Mouse (Mus musculus) hematopoietic stem cell, adult 5-6 weeks (primary cell): ENCODE measurements at regions not wholly inside any gene's neighbourhood (a gene's known extent, or its start where the extent isn't known, plus 50 kb on each side); places are given as distances from the start of the nearest gene placed in this dataset.

Experiments used
- ATAC-seq, 2 experiments: fragments of 125-278 bp in 1 of 2; replicated peaks in 1 of 2; 2 replicates each; pipeline ENCODE4 v1.8.0; 2016 to 2017; ENCODE audit warnings: inconsistent platforms in 2 of 2, mild to moderate bottlenecking in 2 of 2, moderate number of reproducible peaks in 2 of 2, low read depth in 1 of 2, moderate TSS enrichment in 1 of 2; ENCODE audit not compliant: low FRiP score in 2 of 2, poor library complexity in 2 of 2, severe bottlenecking in 2 of 2, insufficient read depth in 1 of 2, low TSS enrichment in 1 of 2

DNA sequence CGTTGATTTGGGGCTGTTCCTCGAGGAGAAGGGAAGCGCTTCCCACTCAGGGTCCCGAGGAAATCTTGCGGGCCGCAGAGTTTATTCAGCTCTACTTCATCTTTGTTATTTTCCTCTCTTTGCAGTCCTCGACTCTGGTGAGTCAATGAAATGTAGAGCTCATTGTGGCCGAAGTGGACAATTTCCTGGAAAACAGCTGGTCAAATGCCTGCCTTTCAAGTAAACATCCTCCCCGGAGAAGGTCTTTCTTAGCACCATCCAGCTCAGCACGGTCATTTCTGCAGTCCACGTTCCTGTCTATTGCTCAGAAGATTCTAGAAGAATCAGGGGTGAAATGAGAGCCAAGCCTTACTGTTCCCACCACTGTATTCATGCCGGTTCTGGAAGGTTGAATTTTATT, 133.0 kb downstream of the Bcas1 start:
- no peak for ATAC-seq

DNA sequence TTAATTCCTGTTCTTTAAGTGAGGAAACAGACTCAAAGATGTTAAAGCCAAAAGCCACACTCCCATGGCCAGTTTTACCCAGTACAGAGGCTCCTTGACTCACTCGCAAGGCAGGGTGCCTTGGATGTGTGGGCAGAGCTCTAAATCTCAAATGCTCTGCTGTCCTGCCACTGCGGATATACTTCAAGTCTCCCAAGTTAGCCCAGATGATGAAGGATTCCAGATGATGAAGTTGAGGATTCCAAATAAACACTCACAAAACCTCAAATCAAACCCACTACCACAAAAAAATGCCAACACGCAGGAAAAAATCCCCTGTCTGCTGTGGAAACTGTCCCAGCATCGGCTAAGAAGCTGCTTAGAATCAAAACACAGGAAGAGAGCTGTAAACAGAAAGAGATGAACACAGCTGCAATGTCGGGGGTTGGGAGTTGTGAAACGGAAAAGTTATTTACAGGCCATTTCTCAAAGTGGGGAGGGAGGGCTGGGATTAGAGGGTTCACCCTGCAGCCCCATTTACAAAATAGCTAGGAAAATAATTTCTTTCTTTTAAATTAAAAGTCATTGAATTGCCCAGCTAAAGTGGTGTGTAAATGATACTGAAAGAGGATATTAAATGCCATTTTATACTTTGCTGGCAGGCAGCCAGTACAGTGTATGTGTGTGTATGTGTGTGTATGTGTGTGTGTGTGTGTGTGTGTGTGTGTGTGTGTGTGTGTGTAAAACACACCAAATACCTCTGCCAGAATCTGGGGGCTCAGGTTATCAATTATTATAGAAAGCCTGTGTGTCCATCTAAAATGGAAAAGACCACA, 135.6 kb downstream of the Bcas1 start:
- peak; percentile 55 to 59; a peak in 3 of 4 replicates for ATAC-seq

DNA sequence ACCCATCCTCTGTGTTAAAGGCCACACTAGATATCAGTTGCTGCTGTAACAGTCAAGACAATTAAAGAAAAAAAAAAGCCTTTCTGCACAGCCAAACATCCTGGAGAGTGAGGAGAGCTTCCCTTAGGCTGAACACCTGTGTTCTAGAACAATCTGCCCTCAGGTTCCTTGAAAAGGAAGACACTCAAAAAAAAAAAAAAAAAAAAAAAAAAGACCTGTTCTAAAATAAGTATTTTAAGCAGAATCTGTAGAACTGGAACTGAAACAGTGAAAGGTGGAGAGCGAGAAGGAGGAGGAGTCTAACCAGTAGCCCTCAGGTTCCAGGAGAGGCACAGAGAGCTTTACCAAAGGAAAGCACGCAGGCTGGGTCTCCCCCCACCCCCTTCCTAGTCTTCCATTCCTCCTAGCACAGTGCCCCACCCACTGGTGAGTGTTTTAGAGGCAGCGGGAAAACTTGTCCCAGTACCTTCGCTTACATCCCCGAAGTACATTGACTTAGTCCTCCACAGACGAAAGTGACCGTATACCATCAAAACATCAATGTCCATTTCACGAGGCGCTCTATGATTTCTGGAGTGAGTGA, 138.2 kb downstream of the Bcas1 start:
- ATAC-seq: no peak

DNA sequence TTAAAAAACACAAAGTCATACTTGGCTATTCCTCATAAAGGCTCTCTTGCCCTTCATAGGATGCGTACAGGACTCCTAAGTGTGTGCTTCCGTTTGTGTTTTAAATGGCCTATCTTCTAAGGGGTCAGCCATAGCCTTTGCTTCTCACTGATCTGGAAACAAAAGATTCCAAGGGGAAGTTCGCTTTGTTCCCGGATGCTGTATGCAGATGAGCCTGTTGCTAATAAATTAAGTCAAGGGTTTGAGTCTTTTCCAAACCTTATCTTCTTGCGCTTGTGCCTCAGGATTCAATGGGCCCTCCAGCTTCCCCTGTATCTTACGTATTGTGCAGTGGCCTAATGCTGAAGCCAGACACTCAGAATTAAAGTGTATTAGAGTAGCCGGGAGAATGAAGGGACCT, 138.9 kb downstream of the Bcas1 start:
- no peak for ATAC-seq

DNA sequence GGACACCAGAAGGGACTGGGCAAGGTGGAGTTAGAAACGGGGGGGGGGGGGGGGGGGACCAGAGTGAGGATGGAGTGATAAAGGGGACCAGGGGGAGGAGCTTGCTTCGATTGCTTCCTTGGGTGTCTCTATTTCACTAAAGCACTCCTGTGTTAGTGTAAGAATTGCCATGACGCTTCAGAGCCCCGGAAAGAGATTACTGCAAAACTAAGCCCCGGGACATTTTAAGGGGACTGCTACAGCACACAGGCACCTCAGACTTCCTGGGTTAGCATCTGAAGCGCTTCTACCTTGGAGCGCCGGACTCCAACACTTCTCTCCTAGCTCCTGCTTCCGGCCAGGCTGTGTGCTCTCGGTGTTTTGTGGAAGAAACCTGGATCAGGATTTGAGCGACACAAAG, 139.4 kb downstream of the Bcas1 start:
- no peak for ATAC-seq

DNA sequence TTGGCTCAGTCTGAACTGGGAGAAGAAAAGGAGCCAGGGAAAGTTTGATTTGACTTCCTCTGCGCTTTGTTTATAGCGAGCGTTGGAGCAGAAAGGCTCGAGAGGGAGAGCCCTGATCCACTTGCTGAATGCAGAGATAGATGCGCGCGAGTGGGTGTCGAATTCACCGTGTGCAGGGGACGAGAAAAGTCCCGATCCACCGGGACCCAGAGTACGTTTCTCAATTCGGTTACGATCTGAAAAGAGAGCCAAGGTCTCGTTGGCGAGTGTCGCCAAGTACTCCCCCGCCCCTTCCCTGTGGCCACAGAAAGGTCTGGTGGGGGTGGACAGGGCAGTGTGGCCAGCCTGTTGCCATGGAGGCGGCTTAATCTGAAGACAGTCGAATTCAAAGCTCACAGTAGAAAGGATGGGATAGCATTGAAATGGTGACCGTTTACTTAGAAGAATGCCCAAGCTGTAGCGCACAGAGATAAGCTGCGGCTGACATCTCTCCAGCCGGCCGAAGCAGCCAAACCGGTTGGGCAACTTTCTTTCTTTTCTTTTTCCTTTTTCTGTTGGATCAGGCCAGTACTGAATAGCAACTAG, 139.5 kb upstream of the Zfp217 start:
- ATAC-seq: 0 out of 4 replicates have a peak, but pooled peaks have one; percentile 14 to 23

DNA sequence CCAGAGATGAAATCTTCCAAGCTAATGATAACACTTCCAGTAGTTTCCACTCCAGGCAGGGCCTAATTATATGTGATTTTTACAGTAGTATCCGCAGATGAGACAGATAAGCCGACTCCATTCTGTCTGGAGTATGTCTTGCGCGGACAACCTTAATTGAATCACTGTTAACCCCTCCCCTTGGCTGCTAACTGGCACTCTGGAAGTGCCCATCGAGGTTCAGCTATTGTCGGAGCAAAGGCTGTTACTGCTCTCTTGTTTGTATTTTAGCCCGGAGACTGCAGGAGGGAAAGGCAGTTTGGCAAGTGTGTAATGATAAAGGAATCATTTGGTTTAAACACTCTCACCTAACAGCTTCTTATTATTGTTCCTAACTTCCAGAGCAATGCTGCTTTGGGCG, 138.9 kb upstream of the Zfp217 start:
- no peak for ATAC-seq

DNA sequence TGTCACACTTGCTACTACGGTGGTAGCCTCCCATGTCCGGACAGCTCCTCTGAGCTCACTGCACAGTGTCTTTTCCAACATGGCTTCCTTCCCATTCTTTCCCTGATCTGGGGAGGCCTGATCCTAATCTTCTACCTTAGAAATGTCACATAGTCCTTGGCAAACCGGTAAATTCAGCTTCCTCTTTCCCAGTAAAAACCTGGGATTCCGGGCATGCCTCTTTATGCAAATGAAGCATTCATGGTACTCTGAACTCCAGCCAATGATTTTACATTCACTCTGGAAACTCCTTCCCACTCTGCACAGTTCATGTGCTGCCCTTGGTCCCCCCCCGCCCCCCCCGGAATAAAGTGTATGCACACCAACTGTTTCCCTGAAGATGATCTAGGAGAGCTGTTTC, 134.6 kb upstream of the Zfp217 start:
- ATAC-seq: no peak

DNA sequence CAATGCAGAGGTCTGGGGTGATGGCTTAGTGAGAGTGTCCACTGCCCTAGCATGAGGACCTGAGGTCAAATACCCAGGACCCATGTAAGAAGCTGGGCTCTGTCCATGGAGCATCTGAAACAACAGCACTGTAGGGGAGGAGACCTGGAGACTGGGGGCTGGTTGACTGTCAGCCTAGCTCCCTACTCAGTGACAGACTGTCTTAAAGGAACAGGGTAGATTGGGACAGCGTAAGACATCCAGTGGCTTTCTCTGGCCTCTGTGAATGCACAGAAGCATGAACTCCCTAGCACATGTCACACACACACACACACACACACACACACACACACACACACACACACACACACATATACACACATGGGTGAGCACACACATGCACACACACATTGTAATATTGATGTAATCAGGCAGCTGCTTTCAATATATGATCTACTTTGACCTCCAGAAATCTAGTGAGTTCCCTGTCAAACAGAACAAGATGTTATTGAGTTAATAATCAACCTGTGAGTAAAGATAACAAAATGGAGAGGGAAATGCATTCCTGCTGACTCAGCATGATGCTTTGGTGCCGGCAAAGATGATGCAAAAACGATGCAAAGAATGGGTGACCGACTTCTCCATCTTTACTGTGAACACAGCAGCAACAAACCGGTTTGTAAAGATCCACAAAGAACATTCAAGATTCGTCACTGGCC, 133.6 kb upstream of the Zfp217 start:
- no peak for ATAC-seq

DNA sequence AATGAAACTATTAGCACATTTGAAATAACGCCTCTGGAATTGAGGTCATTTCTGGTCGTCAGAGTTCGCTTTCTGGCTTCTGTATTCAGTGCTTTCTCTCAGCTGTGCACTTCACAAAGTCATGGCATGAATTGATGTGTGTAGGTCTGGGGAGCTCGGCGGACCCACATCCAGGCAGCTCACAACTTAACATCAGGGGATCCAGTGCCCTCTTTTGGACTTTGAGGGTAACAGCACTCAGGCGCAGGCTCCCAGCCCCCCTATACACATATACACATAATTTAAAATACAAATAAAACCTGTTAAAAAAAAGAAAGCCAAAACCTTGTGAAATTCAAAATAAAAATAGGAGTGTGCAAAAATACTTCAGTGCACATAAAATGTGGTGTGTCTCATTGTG, 132.8 kb upstream of the Zfp217 start:
- no peak for ATAC-seq

DNA sequence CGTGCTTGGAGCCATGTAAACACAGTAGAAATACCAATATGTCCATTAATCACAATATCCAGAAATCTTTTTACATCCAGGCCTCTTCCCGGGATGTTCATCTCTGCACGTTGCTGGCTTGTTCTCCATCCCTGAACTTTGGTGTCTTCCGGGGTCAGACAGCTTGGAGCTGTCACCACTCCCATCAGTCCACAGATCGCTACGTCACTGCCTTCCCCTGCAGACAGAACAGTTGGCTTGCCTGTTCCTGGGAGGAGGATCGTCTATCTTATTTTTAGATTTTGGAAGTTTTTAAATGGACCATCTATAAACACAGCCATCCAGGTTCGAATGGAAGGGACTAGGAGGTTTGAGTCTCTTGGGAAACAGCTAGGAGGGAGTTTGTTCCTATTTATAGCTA, 130.0 kb upstream of the Zfp217 start:
- ATAC-seq: no peak

DNA sequence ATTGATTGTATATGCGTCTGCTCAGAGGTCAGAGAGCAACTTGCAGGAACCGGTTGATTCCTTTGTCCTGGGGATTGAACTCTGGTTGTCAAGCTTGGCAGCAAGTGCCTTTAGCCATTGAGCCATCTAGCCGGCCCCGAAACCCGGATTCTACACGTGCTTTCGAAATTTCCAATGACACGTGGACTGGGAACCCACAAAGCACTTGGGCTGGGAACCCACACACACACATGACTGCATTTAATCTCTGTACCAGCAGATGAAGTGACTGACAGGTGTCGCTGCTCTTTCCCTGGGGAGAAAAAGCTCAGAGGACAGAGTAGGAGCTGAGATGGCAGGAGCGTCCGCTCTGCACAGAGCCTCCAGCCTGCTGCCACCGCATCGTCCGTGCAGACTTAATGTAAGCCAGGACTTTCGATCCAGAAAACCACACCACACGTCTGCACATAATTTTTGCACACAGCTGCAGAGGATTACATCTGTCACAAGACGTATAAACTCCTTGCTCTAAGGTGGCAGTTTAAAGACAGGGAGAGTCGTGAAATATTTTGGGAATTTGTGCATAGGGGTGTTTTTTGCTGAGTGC, 129.4 kb upstream of the Zfp217 start:
- ATAC-seq: no peak

DNA sequence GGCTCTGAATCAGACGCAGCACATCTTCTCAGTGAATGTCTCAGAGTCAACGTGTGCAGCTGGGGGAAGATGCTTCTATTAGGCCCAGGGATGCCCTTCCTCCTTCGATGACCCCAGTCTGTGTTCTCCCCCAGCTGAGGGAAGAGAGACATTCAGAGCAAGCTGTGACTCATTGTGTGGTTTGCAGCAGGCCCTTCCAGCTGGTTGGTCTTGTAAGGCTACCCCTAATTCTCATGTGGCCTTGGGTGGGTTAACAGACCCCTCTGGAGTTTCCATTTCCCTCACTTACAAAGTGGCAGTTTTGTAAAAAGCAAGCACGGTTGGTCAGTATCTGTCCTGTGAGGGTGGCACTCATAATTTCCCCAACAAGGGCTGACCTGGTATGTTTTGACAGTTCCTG, 127.8 kb upstream of the Zfp217 start:
- ATAC-seq: no peak

DNA sequence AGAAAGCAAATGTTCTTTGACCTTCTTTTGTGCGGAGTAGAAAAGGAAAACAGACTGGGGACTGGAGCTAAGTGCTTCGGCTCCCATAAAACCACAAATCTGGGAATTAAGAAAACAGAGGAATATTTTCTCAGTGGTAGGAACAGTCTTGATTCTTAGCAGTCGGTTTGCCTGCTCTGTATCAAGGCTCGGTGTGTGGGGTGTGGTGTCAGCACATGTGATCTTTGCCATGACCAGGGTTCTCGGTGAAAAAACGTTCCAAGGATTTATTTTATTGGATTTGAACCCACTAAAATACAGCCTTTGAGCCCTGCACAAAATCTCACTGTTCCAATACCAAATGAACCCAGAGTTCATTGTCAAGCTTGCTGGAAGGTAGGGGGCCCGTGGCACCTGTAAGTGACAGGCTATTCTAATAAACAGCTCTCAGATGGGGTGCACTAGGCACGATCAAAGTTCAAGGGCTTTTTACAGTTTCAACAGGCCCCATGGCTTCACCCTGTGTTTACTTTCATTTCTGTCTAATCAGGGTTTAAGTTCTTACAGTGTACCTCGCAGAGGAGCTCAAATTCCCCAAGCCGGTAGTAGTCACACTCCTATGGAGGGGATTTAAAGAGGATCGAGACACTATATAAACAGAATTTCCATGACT, 122.1 kb upstream of the Zfp217 start:
- ATAC-seq: no peak

DNA sequence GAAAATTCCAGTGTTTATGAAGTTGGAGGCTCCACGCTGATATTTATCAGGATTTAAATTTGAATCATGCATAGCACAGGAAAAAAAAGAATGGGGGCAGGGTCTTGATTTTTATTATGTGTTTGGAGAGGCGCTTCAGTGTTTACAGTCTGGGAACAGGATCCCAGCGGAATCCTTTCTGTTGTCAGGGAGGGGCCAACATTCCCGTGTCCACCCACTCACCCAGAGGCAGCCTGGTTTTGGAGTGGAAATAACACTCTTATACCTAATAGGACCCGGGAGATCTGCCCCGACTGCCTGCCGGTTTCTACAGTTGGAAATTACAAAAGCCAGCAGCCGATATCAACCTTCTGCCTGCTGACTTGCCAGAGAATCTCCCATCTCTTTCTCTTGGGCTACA, 120.2 kb upstream of the Zfp217 start:
- ATAC-seq: no peak

DNA sequence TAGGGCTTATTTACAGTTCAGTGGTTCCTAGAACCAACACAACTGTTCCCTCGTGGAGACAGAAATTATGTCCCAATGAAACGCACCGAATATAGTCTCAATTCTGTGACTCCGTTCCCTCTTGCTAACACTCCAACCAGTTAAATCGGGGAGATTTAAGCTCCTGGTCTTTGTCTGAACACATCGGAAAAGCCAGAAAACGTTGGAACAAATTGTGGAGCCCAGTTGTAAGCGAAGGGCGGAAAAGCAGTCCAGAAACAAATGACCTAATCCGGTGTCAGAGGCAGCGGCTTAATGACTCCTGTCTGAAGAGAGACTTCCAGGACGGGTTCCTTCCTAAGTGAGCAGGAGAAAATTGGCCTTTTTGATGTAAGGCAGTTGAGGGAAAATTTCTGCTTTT, 119.2 kb upstream of the Zfp217 start:
- no peak for ATAC-seq

DNA sequence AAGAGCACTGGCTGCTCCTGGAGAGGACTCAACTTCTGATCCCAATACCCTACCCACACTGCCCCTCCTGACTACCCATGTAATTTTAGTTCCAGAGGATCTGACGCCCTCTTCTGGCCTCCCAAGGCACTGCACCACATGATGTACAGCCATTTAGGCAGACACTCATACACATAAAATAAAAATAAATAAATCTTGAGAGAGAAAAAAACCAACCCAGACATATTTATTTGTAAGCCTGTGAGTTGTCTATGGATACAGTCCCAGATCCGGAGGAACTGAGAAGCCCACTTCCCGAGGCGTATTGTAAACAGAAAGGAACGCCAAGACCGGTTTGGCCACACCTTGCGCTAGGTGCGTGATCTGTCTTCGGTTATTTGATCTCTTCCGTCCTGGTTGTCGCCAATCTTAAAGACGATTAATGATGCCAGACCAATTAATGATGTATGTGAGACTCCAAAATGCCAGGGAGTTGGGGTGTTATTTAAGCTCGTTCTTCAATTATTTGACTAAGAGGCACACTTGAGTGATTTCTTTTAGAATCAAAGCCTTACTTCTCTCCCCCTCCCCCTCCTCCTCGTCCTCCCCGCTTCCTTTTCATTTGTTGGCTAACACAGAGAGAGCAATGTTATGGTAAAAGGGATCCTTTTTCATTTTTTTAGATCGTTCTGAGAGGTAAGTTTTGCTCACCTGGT, 118.7 kb upstream of the Zfp217 start:
- ATAC-seq: peak in 1 of 2 experiments; percentile 4; a peak in 1 of 4 replicates
